Mouse (Mus musculus) forebrain, embryonic 14.5 days (tissue): ENCODE measurements around the gene Ptrh1. TPM values are rescaled to one million over a fixed set of nuclear protein-coding genes. Genes with fewer than 3 reads are reported as not detected.

Source experiments
- ATAC-seq: fragments of 200-750 bp; cut with Nextera tagmentation; 2 replicates; pipeline ENCODE4 v1.8.0; 2017; ENCODE audit warnings: mild to moderate bottlenecking, moderate library complexity
- DNase-seq: peaks from one replicate; pipeline ENCODE4 v3.0.0-alpha.2; 2015; ENCODE audit warnings: low spot score
- H3K27ac ChIP-seq: fragments of 300-500 bp; sonication (generic); 2 replicates; pipeline ENCODE4 v1.5.1; 2014; ENCODE audit warnings: low read depth, mild to moderate bottlenecking, control low read depth, low read length, moderate library complexity
- H3K27me3 ChIP-seq: fragments of 300-500 bp; sonication (generic); replicated peaks from 2 replicates; pipeline ENCODE4 v1.6.1; 2014; ENCODE audit warnings: low read length, control low read depth, mixed read lengths; ENCODE audit not compliant: control insufficient read depth, insufficient read depth
- H3K36me3 ChIP-seq: fragments of 300-500 bp; sonication (generic); 2 replicates; pipeline ENCODE4 v1.6.1; 2014; ENCODE audit warnings: low read length, control low read depth; ENCODE audit not compliant: control insufficient read depth, insufficient read depth
- H3K4me1 ChIP-seq: fragments of 300-500 bp; sonication (generic); 2 replicates; pipeline ENCODE4 v1.6.1; 2014; ENCODE audit warnings: antibody characterized with exemption, low read length, control low read depth; ENCODE audit not compliant: control insufficient read depth, insufficient read depth
- H3K4me2 ChIP-seq: fragments of 300-500 bp; sonication (generic); 2 replicates; pipeline ENCODE4 v1.6.1; 2014; ENCODE audit warnings: mild to moderate bottlenecking, control low read depth, low read length
- H3K4me3 ChIP-seq: fragments of 300-500 bp; sonication (generic); 2 replicates; pipeline ENCODE4 v1.5.1; 2014; ENCODE audit warnings: low read depth, low read length, control low read depth
- H3K9ac ChIP-seq: fragments of 300-500 bp; sonication (generic); 2 replicates; pipeline ENCODE4 v1.6.1; 2014; ENCODE audit warnings: mild to moderate bottlenecking, low read length, control low read depth, moderate library complexity
- H3K9me3 ChIP-seq: fragments of 300-500 bp; sonication (generic); replicated peaks from 2 replicates; pipeline ENCODE4 v1.6.1; 2016; ENCODE audit warnings: low read length, control low read depth, mixed read lengths; ENCODE audit not compliant: control insufficient read depth
- WGBS: fragments of 180-500 bp; shearing (Covaris S2); extraction: QIAGEN DNeasy Blood & Tissue Kit; methylation state at CpG from one replicate; pipeline ENCODE4 v1.1.7; 2014; 5-methylcytosine and 5-hydroxymethylcytosine counted together
- polyA plus RNA-seq: library from polyadenylated mRNA; unstranded; fragments of >200 nt; fragmentation: Nextera tagmentation; extraction: Ambion mirVana; gene quantifications from 2 replicates; pipeline ENCODE4 v1.2.1, GENCODE M21; 2014

The Ptrh1 gene
- polyA plus RNA-seq, 1 experiment from 2014 or later = 4.7 TPM

- DNase-seq = no peak
- Histone ChIP-seq H3K4me1 (0 out of 2 replicates have a peak, but pooled peaks cover 12% of the 10 kb centered on the region), H3K27me3 (no peaks in the 10 kb centered on the region), H3K36me3 (peaks cover 77% of the 10 kb centered on the region), H3K4me2 (no peak overlapping the region), H3K9me3 (no peaks in the 10 kb centered on the region), H3K4me3 (no peak overlapping the region), H3K9ac (no peak overlapping the region), H3K27ac (no peak overlapping the region)
- ATAC-seq = no peak
- 78% methylated on average over 7 of the region's 7 CpGs for WGBS
Measured at GRCm38 (mm10) chr2:32750199-32750598, 25.4 kb upstream of the Ptrh1 start.

- Histone ChIP-seq H3K27me3 (no peaks in the 10 kb centered on the region), H3K27ac (no peak overlapping the region; the same call in 1 of the 2 replicates), H3K4me3 (peak overlapping the region; percentile 16), H3K9ac (peak overlapping the region; percentile 46), H3K36me3 (peaks cover 68% of the 10 kb centered on the region), H3K9me3 (no peaks in the 10 kb centered on the region), H3K4me1 (0 out of 2 replicates have a peak, but pooled peaks cover 12% of the 10 kb centered on the region), H3K4me2 (peak overlapping the region; percentile 48)
- ATAC-seq (peak; percentile 81), DNase-seq (peak; percentile 65)
- WGBS = 2% methylated on average over 31 of the region's 31 CpGs
Measured at GRCm38 (mm10) chr2:32750887-32751664, 24.5 kb upstream of the Ptrh1 start.

GRCm38 (mm10) chr2:32751665-32752033, 23.9 kb upstream of the Ptrh1 start:
- H3K27ac ChIP-seq = no peak overlapping the region
- 18% methylated on average over 8 of the region's 10 CpGs for WGBS
- peak overlapping the region; percentile 16 for H3K4me3 ChIP-seq
- peak overlapping the region; percentile 46 for H3K9ac ChIP-seq
- H3K9me3 ChIP-seq = no peaks in the 10 kb centered on the region
- DNase-seq = no peak
- no peak for ATAC-seq
- 0 out of 2 replicates have a peak, but pooled peaks cover 12% of the 10 kb centered on the region for H3K4me1 ChIP-seq
- H3K4me2 ChIP-seq = peak overlapping the region; percentile 48
- H3K27me3 ChIP-seq = no peaks in the 10 kb centered on the region
- peaks cover 64% of the 10 kb centered on the region for H3K36me3 ChIP-seq

GRCm38 (mm10) chr2:32752181-32752580, 23.4 kb upstream of the Ptrh1 start:
- no peak overlapping the region for H3K27ac ChIP-seq
- no peak for DNase-seq
- H3K9ac ChIP-seq = no peak overlapping the region
- H3K27me3 ChIP-seq = no peaks in the 10 kb centered on the region
- 65% methylated on average over 10 of the region's 10 CpGs for WGBS
- no peak overlapping the region for H3K4me3 ChIP-seq
- H3K4me1 ChIP-seq = 0 out of 2 replicates have a peak, but pooled peaks cover 12% of the 10 kb centered on the region
- H3K4me2 ChIP-seq = no peak overlapping the region
- H3K36me3 ChIP-seq = peaks cover 59% of the 10 kb centered on the region
- no peaks in the 10 kb centered on the region for H3K9me3 ChIP-seq
- no peak for ATAC-seq

- DNase-seq (no peak), ATAC-seq (peak; percentile 51)
- no peaks in the 10 kb centered on the region for H3K27me3 ChIP-seq
- H3K9me3 ChIP-seq = no peaks in the 10 kb centered on the region
- H3K4me2 ChIP-seq = 0 out of 2 replicates have a peak overlapping the region, but pooled peaks have one; percentile 4
- peaks cover 48% of the 10 kb centered on the region for H3K36me3 ChIP-seq
- H3K9ac ChIP-seq = no peak overlapping the region
- no peak overlapping the region for H3K4me3 ChIP-seq
- WGBS = 28% methylated on average over 6 of the region's 6 CpGs
- 0 out of 2 replicates have a peak, but pooled peaks cover 9% of the 10 kb centered on the region for H3K4me1 ChIP-seq
- no peak overlapping the region for H3K27ac ChIP-seq
Measured at GRCm38 (mm10) chr2:32756674-32757055, 18.9 kb upstream of the Ptrh1 start.

GRCm38 (mm10) chr2:32757056-32757845, 18.3 kb upstream of the Ptrh1 start, which contains the start of gene Tor2a:
TSS of gene Tor2a (plus strand) at chr2:32757234.
- H3K4me3 ChIP-seq = peak within 1 kb of the TSS; percentile 76
- peaks cover 50% of the 10 kb centered on the region for H3K36me3 ChIP-seq
- peak within 1 kb of the TSS; percentile 89 for H3K27ac ChIP-seq
- H3K4me1 ChIP-seq = 0 out of 2 replicates have a peak, but pooled peaks cover 5% of the 10 kb centered on the region
- DNase-seq (peak; percentile 99), ATAC-seq (peak; percentile 96)
- peak within 1 kb of the TSS; percentile 56 for H3K4me2 ChIP-seq
- H3K9me3 ChIP-seq = no peaks in the 10 kb centered on the region
- WGBS = under 1% methylated on average over 60 of the region's 66 CpGs
- H3K27me3 ChIP-seq = no peaks in the 10 kb centered on the region
- peak within 1 kb of the TSS; percentile 90 for H3K9ac ChIP-seq

GRCm38 (mm10) chr2:32758503-32758902, 17.1 kb upstream of the Ptrh1 start:
- H3K4me3 ChIP-seq = no peak overlapping the region
- H3K4me2 ChIP-seq = 0 out of 2 replicates have a peak overlapping the region, but pooled peaks have one; percentile 7
- H3K27ac ChIP-seq = 0 out of 2 replicates have a peak overlapping the region, but pooled peaks have one; percentile 0
- H3K27me3 ChIP-seq = no peaks in the 10 kb centered on the region
- DNase-seq (no peak), ATAC-seq (no peak)
- H3K36me3 ChIP-seq = peaks cover 48% of the 10 kb centered on the region
- H3K9me3 ChIP-seq = no peaks in the 10 kb centered on the region
- WGBS = 85% methylated on average over 8 of the region's 8 CpGs
- peak overlapping the region; percentile 7; the same call in 1 of the 2 replicates for H3K9ac ChIP-seq
- H3K4me1 ChIP-seq = 0 out of 2 replicates have a peak, but pooled peaks cover 5% of the 10 kb centered on the region

GRCm38 (mm10) chr2:32759001-32759400, 16.6 kb upstream of the Ptrh1 start:
- peak overlapping the region; percentile 7; the same call in 1 of the 2 replicates for H3K9ac ChIP-seq
- H3K36me3 ChIP-seq = peaks cover 45% of the 10 kb centered on the region
- H3K9me3 ChIP-seq = no peaks in the 10 kb centered on the region
- H3K27ac ChIP-seq = 0 out of 2 replicates have a peak overlapping the region, but pooled peaks have one; percentile 0
- H3K4me1 ChIP-seq = 0 out of 2 replicates have a peak, but pooled peaks cover 5% of the 10 kb centered on the region
- 83% methylated on average over 2 of the region's 2 CpGs for WGBS
- H3K4me3 ChIP-seq = no peak overlapping the region
- no peaks in the 10 kb centered on the region for H3K27me3 ChIP-seq
- ATAC-seq (no peak), DNase-seq (no peak)
- no peak overlapping the region for H3K4me2 ChIP-seq
